Mouse (Mus musculus) C2C12 (cell line): ENCODE data around the gene Rnasek.

Source experiments
- CEBPB ChIP-seq: IDR thresholded peaks from one replicate; pipeline ENCODE4 v1.6.1; 2011; ENCODE audit warnings: low read depth, mild to moderate bottlenecking, control low read depth, moderate library complexity
- CTCF ChIP-seq: IDR thresholded peaks from one replicate; pipeline ENCODE4 v1.5.1; 2011; ENCODE audit not compliant: control insufficient read depth, insufficient read depth, insufficient read length
- FOSL1 ChIP-seq: IDR thresholded peaks from one replicate; pipeline ENCODE4 v1.8.0; 2011; ENCODE audit warnings: mild to moderate bottlenecking, low read length; ENCODE audit not compliant: poor library complexity, insufficient read depth, severe bottlenecking
- MAX ChIP-seq: IDR thresholded peaks from one replicate; pipeline ENCODE4 v1.6.1; 2011; ENCODE audit warnings: mild to moderate bottlenecking, control low read depth
- MYOD1 ChIP-seq: IDR thresholded peaks from one replicate; pipeline ENCODE4 v1.6.1; 2011; ENCODE audit warnings: low read depth; ENCODE audit not compliant: control insufficient read depth, insufficient read length
- MYOG ChIP-seq: IDR thresholded peaks from one replicate; pipeline ENCODE4 v1.6.1; 2011; ENCODE audit not compliant: control insufficient read depth, insufficient read length; ENCODE audit errors: extremely low read depth
- USF1 ChIP-seq: IDR thresholded peaks from one replicate; pipeline ENCODE4 v1.6.1; 2011; ENCODE audit warnings: low read depth, mild to moderate bottlenecking, control low read depth, moderate library complexity

- TF ChIP-seq CTCF (no peak), USF1 (no peak), MYOD1 (no peak), MAX (no peak), FOSL1 (no peak), MYOG (no peak), CEBPB (no peak)
Measured at GRCm38 (mm10) chr11:70242591-70242990, 2.9 kb upstream of the Rnasek start.
